Mouse (Mus musculus) forebrain, embryonic 11.5 days (tissue): ENCODE measurements around the gene Hspa1b. TPM values are rescaled to one million over a fixed set of nuclear protein-coding genes. Genes with fewer than 3 reads are reported as not detected.

ENCODE experiments used
- ATAC-seq: fragments of 200-750 bp; cut with Nextera tagmentation; replicated peaks from 2 replicates; pipeline ENCODE4 v1.8.0; 2017; ENCODE audit warnings: moderate TSS enrichment; ENCODE audit not compliant: low FRiP score
- DNase-seq: peaks from one replicate; pipeline ENCODE4 v3.0.0-alpha.2; 2017; ENCODE audit warnings: low spot score
- H3K27ac ChIP-seq: fragments of 300-500 bp; sonication (generic); 2 replicates; pipeline ENCODE4 v1.5.1; 2014; ENCODE audit warnings: low read depth, low read length
- H3K27me3 ChIP-seq: fragments of 300-500 bp; sonication (generic); 2 replicates; pipeline ENCODE4 v1.6.1; 2014; ENCODE audit warnings: mild to moderate bottlenecking, low read length, mixed read lengths; ENCODE audit not compliant: control insufficient read depth, insufficient read depth
- H3K36me3 ChIP-seq: fragments of 300-500 bp; sonication (generic); 2 replicates; pipeline ENCODE4 v1.6.1; 2014; ENCODE audit warnings: mild to moderate bottlenecking, low read length, moderate library complexity, mixed read lengths; ENCODE audit not compliant: control insufficient read depth, insufficient read depth
- H3K4me1 ChIP-seq: fragments of 300-500 bp; sonication (generic); replicated peaks from 2 replicates; pipeline ENCODE4 v1.6.1; 2014; ENCODE audit warnings: low read length, mixed read lengths; ENCODE audit not compliant: control insufficient read depth, insufficient read depth
- H3K4me2 ChIP-seq: fragments of 300-500 bp; sonication (generic); 2 replicates; pipeline ENCODE4 v1.6.1; 2014; ENCODE audit warnings: low read depth, mild to moderate bottlenecking, low read length, moderate library complexity, mixed read lengths; ENCODE audit not compliant: severe bottlenecking
- H3K4me3 ChIP-seq: fragments of 300-500 bp; sonication (generic); 2 replicates; pipeline ENCODE4 v1.5.1; 2014; ENCODE audit warnings: low read depth, low read length
- H3K9ac ChIP-seq: fragments of 300-500 bp; sonication (generic); 2 replicates; pipeline ENCODE4 v1.6.1; 2014; ENCODE audit warnings: low read length
- H3K9me3 ChIP-seq: fragments of 300-500 bp; sonication (generic); 2 replicates; pipeline ENCODE4 v1.6.1; 2016; ENCODE audit warnings: low read length, mixed read lengths; ENCODE audit not compliant: control insufficient read depth
- WGBS: fragments of 180-500 bp; shearing (Covaris S2); extraction: QIAGEN DNeasy Blood & Tissue Kit; methylation state at CpG from one replicate; pipeline ENCODE4 v1.1.7; 2014; 5-methylcytosine and 5-hydroxymethylcytosine counted together
- polyA plus RNA-seq: library from polyadenylated mRNA; unstranded; fragments of >200 nt; fragmentation: Nextera tagmentation; extraction: Ambion mirVana; gene quantifications from 2 replicates; pipeline ENCODE4 v1.2.1, GENCODE M21; 2014

Hspa1b gene
- polyA plus RNA-seq, 1 experiment from 2014 or later: not detected

- 0 out of 2 replicates have a peak, but pooled peaks cover 4% of the 10 kb centered on the region for H3K4me1 ChIP-seq
- H3K36me3 ChIP-seq: no peaks in the 10 kb centered on the region
- no peaks in the 10 kb centered on the region for H3K9me3 ChIP-seq
- no peak for ATAC-seq
- no peak overlapping the region for H3K4me2 ChIP-seq
- WGBS: 64% methylated on average over 24 of the region's 24 CpGs
- H3K9ac ChIP-seq: no peak overlapping the region
- H3K4me3 ChIP-seq: no peak overlapping the region
- no peak overlapping the region for H3K27ac ChIP-seq
- DNase-seq: no peak
- H3K27me3 ChIP-seq: no peaks in the 10 kb centered on the region
These were observed 25.0 kb downstream of the Hspa1b start for GRCm38 (mm10) chr17:34934031-34934430.

- H3K4me1 ChIP-seq: 0 out of 2 replicates have a peak, but pooled peaks cover 4% of the 10 kb centered on the region
- peak overlapping the region; percentile 93 for H3K4me2 ChIP-seq
- DNase-seq (no peak), ATAC-seq (no peak)
- WGBS: 90% methylated on average over 8 of the region's 8 CpGs
- no peaks in the 10 kb centered on the region for H3K9me3 ChIP-seq
- H3K27ac ChIP-seq: no peak overlapping the region
- H3K36me3 ChIP-seq: no peaks in the 10 kb centered on the region
- H3K9ac ChIP-seq: peak overlapping the region; percentile 70
- H3K27me3 ChIP-seq: no peaks in the 10 kb centered on the region
- peak overlapping the region; percentile 61; the same call in 1 of the 2 replicates for H3K4me3 ChIP-seq
These were observed 26.8 kb downstream of the Hspa1b start for GRCm38 (mm10) chr17:34932287-34932686.

GRCm38 (mm10) chr17:34931735-34932098 lies 27.3 kb downstream of the Hspa1b start:
- Histone ChIP-seq H3K4me2 (peak overlapping the region; percentile 93), H3K27ac (no peak overlapping the region), H3K9ac (peak overlapping the region; percentile 70), H3K27me3 (no peaks in the 10 kb centered on the region), H3K36me3 (no peaks in the 10 kb centered on the region), H3K4me1 (0 out of 2 replicates have a peak, but pooled peaks cover 4% of the 10 kb centered on the region), H3K4me3 (peak overlapping the region; percentile 61), H3K9me3 (no peaks in the 10 kb centered on the region)
- ATAC-seq (no peak; the same call in 1 of the 2 replicates), DNase-seq (no peak)
- WGBS: 9% methylated on average over 14 of the region's 14 CpGs

GRCm38 (mm10) chr17:34931061-34931734 lies 27.8 kb downstream of the Hspa1b start, which contains the start of gene Neu1:
TSS of gene Neu1 (plus strand) at chr17:34931253.
- Histone ChIP-seq H3K9me3 (no peaks in the 10 kb centered on the region), H3K27ac (no peak within 1 kb of the TSS), H3K4me1 (0 out of 2 replicates have a peak, but pooled peaks cover 4% of the 10 kb centered on the region), H3K27me3 (no peaks in the 10 kb centered on the region), H3K36me3 (no peaks in the 10 kb centered on the region), H3K4me2 (peak within 1 kb of the TSS; percentile 93), H3K4me3 (peak within 1 kb of the TSS; percentile 61), H3K9ac (peak within 1 kb of the TSS; percentile 70)
- ATAC-seq: peak; percentile 97
- DNase-seq: peak; percentile 97
- WGBS: under 1% methylated on average over 38 of the region's 38 CpGs

- ATAC-seq (no peak), DNase-seq (no peak)
- WGBS: 85% methylated on average over 4 of the region's 4 CpGs
- Histone ChIP-seq H3K9me3 (no peaks in the 10 kb centered on the region), H3K4me2 (no peak overlapping the region), H3K9ac (no peak overlapping the region), H3K4me3 (no peak overlapping the region), H3K36me3 (no peaks in the 10 kb centered on the region), H3K27ac (no peak overlapping the region), H3K27me3 (no peaks in the 10 kb centered on the region), H3K4me1 (0 out of 2 replicates have a peak, but pooled peaks cover 4% of the 10 kb centered on the region)
These were observed 30.2 kb downstream of the Hspa1b start for GRCm38 (mm10) chr17:34928841-34929240.

- H3K4me2 ChIP-seq: no peak overlapping the region
- no peaks in the 10 kb centered on the region for H3K27me3 ChIP-seq
- H3K4me1 ChIP-seq: 0 out of 2 replicates have a peak, but pooled peaks cover 4% of the 10 kb centered on the region
These were observed 31.6 kb downstream of the Hspa1b start for GRCm38 (mm10) chr17:34927306-34928019.

GRCm38 (mm10) chr17:34924258-34924657 lies 34.8 kb downstream of the Hspa1b start:
- no peak overlapping the region for H3K4me3 ChIP-seq
- DNase-seq (no peak), ATAC-seq (no peak)
- no peak overlapping the region for H3K27ac ChIP-seq
- no peaks in the 10 kb centered on the region for H3K4me1 ChIP-seq
- no peak overlapping the region for H3K4me2 ChIP-seq
- H3K9me3 ChIP-seq: no peaks in the 10 kb centered on the region
- H3K27me3 ChIP-seq: no peaks in the 10 kb centered on the region
- no peak overlapping the region for H3K9ac ChIP-seq
- 73% methylated on average over 5 of the region's 5 CpGs for WGBS
- no peaks in the 10 kb centered on the region for H3K36me3 ChIP-seq

More at GRCm38 (mm10) chr17:34927306-34928019, 31.6 kb downstream of the Hspa1b start:
- Histone ChIP-seq H3K9ac (no peak overlapping the region), H3K27ac (no peak overlapping the region), H3K9me3 (no peaks in the 10 kb centered on the region), H3K4me3 (no peak overlapping the region), H3K36me3 (no peaks in the 10 kb centered on the region)
- no peak for ATAC-seq
- 89% methylated on average over 18 of the region's 18 CpGs for WGBS
- no peak for DNase-seq

GRCm38 (mm10) chr17:34922939-34923338 lies 36.1 kb downstream of the Hspa1b start:
- no peaks in the 10 kb centered on the region for H3K36me3 ChIP-seq
- no peak overlapping the region for H3K9ac ChIP-seq
- H3K9me3 ChIP-seq: no peaks in the 10 kb centered on the region
- H3K27ac ChIP-seq: no peak overlapping the region
- ATAC-seq: no peak
- no peaks in the 10 kb centered on the region for H3K4me1 ChIP-seq
- H3K4me2 ChIP-seq: no peak overlapping the region
- no peak overlapping the region for H3K4me3 ChIP-seq
- no peak for DNase-seq
- H3K27me3 ChIP-seq: no peaks in the 10 kb centered on the region
- 51% methylated on average over 6 of the region's 6 CpGs for WGBS
